Mouse (Mus musculus) heart, embryonic 10.5 days (tissue): ENCODE results near the gene Faah. TPM values are rescaled to one million over a fixed set of nuclear protein-coding genes. Genes with fewer than 3 reads are reported as not detected.

Experiments used
- DNase-seq: peaks from one replicate; pipeline ENCODE4 v3.0.0-alpha.2; 2017; ENCODE audit warnings: low spot score
- H3K27ac ChIP-seq: fragments of 300-500 bp; sonication (generic); 2 replicates; pipeline ENCODE4 v1.5.1; 2016; ENCODE audit warnings: mild to moderate bottlenecking
- H3K27me3 ChIP-seq: fragments of 300-500 bp; sonication (generic); 2 replicates; pipeline ENCODE4 v1.6.1; 2016; ENCODE audit warnings: mild to moderate bottlenecking; ENCODE audit not compliant: poor library complexity, insufficient read depth, severe bottlenecking
- H3K36me3 ChIP-seq: fragments of 300-500 bp; sonication (generic); 2 replicates; pipeline ENCODE4 v1.6.1; 2016; ENCODE audit warnings: mild to moderate bottlenecking, moderate library complexity
- H3K4me1 ChIP-seq: fragments of 300-500 bp; sonication (generic); 2 replicates; pipeline ENCODE4 v1.6.1; 2016; ENCODE audit warnings: mild to moderate bottlenecking
- H3K4me3 ChIP-seq: fragments of 300-500 bp; sonication (generic); 2 replicates; pipeline ENCODE4 v1.5.1; 2016; ENCODE audit warnings: mild to moderate bottlenecking, moderate library complexity
- H3K9me3 ChIP-seq: fragments of 300-500 bp; sonication (generic); 2 replicates; pipeline ENCODE4 v1.6.1; 2016; ENCODE audit warnings: mild to moderate bottlenecking, moderate library complexity
- WGBS: fragments of 180-500 bp; shearing (Covaris S2); methylation state at CpG from one replicate; pipeline ENCODE4 v1.1.7; 2016; 5-methylcytosine and 5-hydroxymethylcytosine counted together
- polyA plus RNA-seq: library from polyadenylated mRNA; unstranded; fragments of >200 nt; fragmentation: Nextera tagmentation; extraction: Ambion mirVana; gene quantifications from 2 replicates; pipeline ENCODE4 v1.2.1, GENCODE M21; 2016

Faah gene
- polyA plus RNA-seq, 1 experiment from 2014 or later = 1.7 TPM

DNA sequence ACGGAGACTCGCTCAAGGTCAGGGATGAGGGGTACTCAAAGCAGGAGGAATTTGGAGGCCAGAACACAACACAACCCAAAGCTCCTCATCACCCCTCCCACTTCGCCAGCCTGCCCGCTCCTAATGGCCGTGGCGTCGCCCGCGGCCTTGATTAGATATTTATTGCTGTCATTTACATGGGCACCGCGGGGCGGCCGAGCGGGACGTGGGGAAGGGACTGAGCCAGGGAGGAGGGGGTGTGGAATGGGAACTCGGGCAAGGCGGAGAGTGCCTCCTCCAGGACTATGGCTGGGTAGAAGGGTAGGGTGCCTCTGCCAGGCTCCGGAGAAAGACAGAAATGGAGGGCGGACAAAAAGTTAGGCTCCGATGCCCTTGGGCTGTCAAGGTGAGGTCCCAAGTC is 81.1 kb downstream of the Faah start:
- H3K27ac ChIP-seq = no peak overlapping the region
- H3K36me3 ChIP-seq = no peaks in the 10 kb centered on the region
- peak overlapping the region; percentile 31 for H3K4me3 ChIP-seq
- H3K9me3 ChIP-seq = no peaks in the 10 kb centered on the region
- peaks cover 100% of the 10 kb centered on the region for H3K27me3 ChIP-seq
- peaks cover 24% of the 10 kb centered on the region for H3K4me1 ChIP-seq
- WGBS = 1% methylated on average over 20 of the region's 20 CpGs
- peak; percentile 73 for DNase-seq

DNA sequence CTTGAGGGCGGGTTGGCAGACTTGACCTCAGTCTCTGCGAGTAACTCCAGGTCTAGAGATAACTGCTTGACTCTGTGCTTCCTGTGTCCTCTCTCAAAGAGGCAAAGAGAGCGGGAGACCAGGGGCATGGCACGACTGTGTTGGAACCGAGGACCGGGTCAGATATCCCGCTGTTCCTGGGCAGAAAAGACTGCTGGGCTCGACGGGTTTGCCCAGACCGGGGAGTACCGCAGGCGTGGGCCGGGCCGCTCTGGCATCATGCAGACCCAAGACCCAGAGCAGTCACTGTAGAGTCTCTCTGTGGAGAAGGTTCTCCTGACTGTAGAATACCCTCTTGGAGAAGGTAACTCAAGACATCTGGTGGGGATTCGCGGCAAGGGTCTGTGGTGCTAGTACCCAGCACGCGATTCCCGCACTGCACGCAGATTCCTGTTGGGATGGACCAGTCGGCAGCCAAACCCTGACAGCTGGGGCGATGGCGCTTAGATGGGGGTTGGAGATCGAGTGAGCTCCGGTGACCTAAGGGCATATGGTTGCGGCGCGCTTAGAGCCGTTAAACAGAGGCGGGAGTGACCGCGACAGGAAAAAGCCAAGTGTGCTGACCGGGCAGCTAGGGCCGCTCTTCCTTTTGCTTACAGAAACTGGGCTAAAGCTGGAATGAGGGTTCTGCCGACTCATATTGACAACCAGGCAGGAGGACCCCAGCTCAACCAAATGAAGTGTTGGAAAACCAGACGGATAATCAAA is 81.7 kb downstream of the Faah start:
- under 1% methylated on average over 36 of the region's 36 CpGs for WGBS
- peak; percentile 81 for DNase-seq
- Histone ChIP-seq H3K36me3 (no peaks in the 10 kb centered on the region), H3K27me3 (peaks cover 100% of the 10 kb centered on the region), H3K9me3 (no peaks in the 10 kb centered on the region), H3K4me1 (peaks cover 24% of the 10 kb centered on the region), H3K27ac (no peak overlapping the region), H3K4me3 (peak overlapping the region; percentile 31)

DNA sequence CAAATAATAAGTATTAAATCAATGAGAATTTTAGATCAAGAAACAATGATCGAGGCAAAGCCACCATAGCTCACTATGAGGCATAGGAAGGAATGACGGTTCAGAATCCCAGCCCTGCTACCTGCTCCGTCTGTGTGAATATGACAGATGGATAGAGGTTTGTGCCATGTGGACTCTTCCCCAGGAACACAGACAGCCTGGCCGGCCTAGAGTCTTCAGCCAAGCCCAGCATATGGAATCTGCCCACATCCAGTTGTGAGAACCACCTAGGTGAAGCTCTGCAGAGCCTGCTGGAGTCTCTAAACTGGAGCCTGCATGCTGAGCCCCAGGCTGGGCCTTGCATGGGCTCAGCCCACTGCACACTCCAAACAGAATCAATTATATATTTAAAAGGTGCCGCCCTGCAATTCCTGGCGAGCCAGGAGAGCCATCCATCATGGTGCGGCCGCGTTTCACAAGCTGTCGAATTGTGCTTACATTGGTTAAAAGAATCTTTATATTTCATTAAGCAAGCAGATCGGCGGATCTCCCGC is 86.1 kb downstream of the Faah start:
- 55% methylated on average over 13 of the region's 13 CpGs for WGBS
- no peaks in the 10 kb centered on the region for H3K36me3 ChIP-seq
- no peak overlapping the region for H3K4me3 ChIP-seq
- peaks cover 99% of the 10 kb centered on the region for H3K27me3 ChIP-seq
- no peaks in the 10 kb centered on the region for H3K9me3 ChIP-seq
- H3K4me1 ChIP-seq = peaks cover 10% of the 10 kb centered on the region
- DNase-seq = no peak
- H3K27ac ChIP-seq = no peak overlapping the region

DNA sequence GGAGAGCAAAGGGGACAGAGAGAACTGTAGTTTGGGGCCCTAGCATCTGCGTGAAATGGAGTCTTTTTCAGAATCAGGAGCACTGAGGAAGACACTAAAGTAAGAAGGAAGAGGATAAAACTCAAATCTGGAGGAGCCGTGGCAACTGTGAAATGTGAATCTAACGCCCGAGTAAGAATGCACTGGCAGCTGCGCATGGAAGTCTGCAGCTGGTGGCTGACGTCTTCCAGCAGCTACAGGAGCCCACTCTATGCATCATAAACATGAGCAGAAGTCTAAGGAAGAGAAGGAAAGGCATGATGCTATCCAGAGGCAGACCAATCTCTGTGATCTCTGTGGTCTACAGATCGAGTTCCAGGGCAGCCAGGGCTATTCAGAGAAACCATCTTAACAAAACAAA is 90.1 kb downstream of the Faah start:
- 51% methylated on average over 7 of the region's 7 CpGs for WGBS

DNA sequence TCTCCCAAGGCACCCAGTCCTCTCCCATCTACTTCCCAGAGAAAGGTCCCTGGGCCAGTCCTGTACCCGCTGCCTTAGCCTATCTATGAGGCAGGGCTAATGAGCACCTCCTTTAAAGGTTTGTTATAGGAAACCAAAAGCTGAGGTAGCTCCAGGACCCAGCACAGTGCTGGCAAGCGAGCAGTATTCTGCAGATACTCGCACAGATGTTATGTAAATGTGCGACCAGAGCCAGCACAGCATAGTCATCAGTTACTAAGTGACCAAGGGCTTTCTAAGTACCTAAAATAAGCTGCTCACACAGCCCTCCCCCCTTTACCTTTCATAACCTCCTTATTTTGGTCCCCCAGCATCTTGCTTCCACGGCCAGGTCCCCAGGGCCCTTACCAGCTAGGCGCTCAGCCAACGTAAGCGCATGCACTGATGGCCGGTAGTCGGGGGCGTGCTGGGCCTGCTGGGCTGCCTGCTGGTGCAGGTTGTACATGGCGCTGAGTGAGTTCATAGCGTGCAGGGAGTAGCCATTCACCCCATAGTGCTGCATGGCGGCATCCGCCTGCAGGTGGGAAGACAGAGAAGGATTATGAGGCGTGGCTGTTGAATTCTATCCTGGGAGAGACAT is 94.4 kb downstream of the Faah start:
- Histone ChIP-seq H3K27me3 (peaks cover 93% of the 10 kb centered on the region), H3K36me3 (no peaks in the 10 kb centered on the region), H3K4me3 (no peak overlapping the region), H3K4me1 (no peaks in the 10 kb centered on the region), H3K27ac (no peak overlapping the region), H3K9me3 (no peaks in the 10 kb centered on the region)
- DNase-seq = no peak
- WGBS = 69% methylated on average over 16 of the region's 16 CpGs

More for the DNA sequence above, 90.1 kb downstream of the Faah start:
- DNase-seq = no peak
- no peak overlapping the region for H3K27ac ChIP-seq
- H3K27me3 ChIP-seq = peaks cover 95% of the 10 kb centered on the region
- no peaks in the 10 kb centered on the region for H3K36me3 ChIP-seq
- H3K4me1 ChIP-seq = no peaks in the 10 kb centered on the region
- no peaks in the 10 kb centered on the region for H3K9me3 ChIP-seq
- no peak overlapping the region for H3K4me3 ChIP-seq

DNA sequence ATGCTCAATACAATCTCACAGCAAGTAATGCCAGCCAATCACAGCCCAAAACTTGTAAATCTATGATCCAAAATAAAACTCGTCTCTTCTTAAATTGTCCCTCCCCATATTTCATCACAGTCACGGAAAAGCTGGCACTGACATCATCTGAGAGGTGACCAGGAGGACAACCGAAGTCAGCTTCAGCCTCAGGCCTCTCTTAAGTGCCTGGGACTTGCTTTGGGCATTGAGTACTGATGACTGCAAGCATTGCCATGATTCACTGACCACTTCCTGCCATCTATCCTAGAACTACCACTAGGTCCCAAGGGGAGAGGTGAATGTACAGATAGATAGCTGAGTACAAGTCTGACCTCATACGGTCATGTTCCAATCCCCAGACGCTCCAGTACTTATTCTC is 95.0 kb downstream of the Faah start:
- Histone ChIP-seq H3K36me3 (no peaks in the 10 kb centered on the region), H3K4me1 (no peaks in the 10 kb centered on the region), H3K27me3 (peaks cover 94% of the 10 kb centered on the region), H3K27ac (no peak overlapping the region), H3K4me3 (no peak overlapping the region), H3K9me3 (no peaks in the 10 kb centered on the region)
- 79% methylated on average over 5 of the region's 5 CpGs for WGBS
- DNase-seq = no peak

DNA sequence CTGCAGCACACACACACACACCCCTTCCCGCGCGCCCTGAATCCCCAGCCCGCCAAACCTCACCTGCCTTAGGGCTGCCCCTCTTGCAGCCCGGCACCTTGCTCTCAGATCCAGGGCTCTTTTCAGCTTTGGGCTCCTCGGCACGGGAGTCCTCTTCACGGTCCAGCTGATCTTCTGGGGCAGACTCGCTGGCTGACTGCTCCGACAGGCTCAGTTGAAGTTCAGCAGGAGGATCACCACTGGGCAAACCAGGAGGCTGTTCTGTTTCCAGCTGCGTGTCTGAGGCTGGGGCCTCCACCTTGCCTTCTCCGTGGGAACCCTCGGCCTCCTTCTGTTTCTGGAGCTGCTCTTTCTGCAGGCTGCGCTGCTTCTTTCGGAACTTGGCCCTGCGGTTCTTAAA is 97.8 kb downstream of the Faah start:
- H3K36me3 ChIP-seq = no peaks in the 10 kb centered on the region
- no peaks in the 10 kb centered on the region for H3K4me1 ChIP-seq
- H3K27ac ChIP-seq = no peak overlapping the region
- DNase-seq = no peak
- H3K4me3 ChIP-seq = no peak overlapping the region
- 76% methylated on average over 16 of the region's 16 CpGs for WGBS
- H3K9me3 ChIP-seq = no peaks in the 10 kb centered on the region
- peaks cover 98% of the 10 kb centered on the region for H3K27me3 ChIP-seq

Other genes starting within 250 kb of the Faah start
- 0.55 and 0.62 TPM in 2 replicates for gene Tex38, start 236.9 kb downstream of the Faah start, polyA plus RNA-seq
- gene Atpaf1, start 233.1 kb downstream of the Faah start, polyA plus RNA-seq = 60.0 and 67.2 TPM in 2 replicates
- gene Mob3c, start 189.8 kb downstream of the Faah start, polyA plus RNA-seq = 5.9 and 9.8 TPM in 2 replicates
- 22.7 and 23.0 TPM in 2 replicates for gene Mknk1, start 178.7 kb downstream of the Faah start, polyA plus RNA-seq
- not detected in 2 replicates for gene Kncn, start 133.5 kb downstream of the Faah start, polyA plus RNA-seq
- gene 6430628N08Rik, start 127.3 kb downstream of the Faah start, polyA plus RNA-seq = not detected in 2 replicates
- not detected in 2 replicates for gene Dmbx1, start 78.0 kb downstream of the Faah start, polyA plus RNA-seq
- gene Nsun4, start 36.0 kb upstream of the Faah start, polyA plus RNA-seq = 20.4 and 24.9 TPM in 2 replicates
- 697 and 904 TPM in 2 replicates for gene Uqcrh, start 57.1 kb upstream of the Faah start, polyA plus RNA-seq
- 69.1 and 77.9 TPM in 2 replicates for gene Lrrc41, start 57.3 kb upstream of the Faah start, polyA plus RNA-seq
- gene Rad54l, start 105.8 kb upstream of the Faah start, polyA plus RNA-seq = 31.7 and 38.0 TPM in 2 replicates
- 68.9 and 74.3 TPM in 2 replicates for gene Pomgnt1, start 105.9 kb upstream of the Faah start, polyA plus RNA-seq
- gene Lurap1, start 133.4 kb upstream of the Faah start, polyA plus RNA-seq = 1.4 and 1.9 TPM in 2 replicates
- gene Tspan1, start 149.7 kb upstream of the Faah start, polyA plus RNA-seq = 0.10 TPM in 1 of 2 replicates, not detected in the other
- not detected in 2 replicates for gene 1700042G07Rik, start 155.4 kb upstream of the Faah start, polyA plus RNA-seq
- gene Gm49337, start 155.5 kb upstream of the Faah start, polyA plus RNA-seq = not detected in 2 replicates
- 17.2 and 22.7 TPM in 2 replicates for gene Pik3r3, start 203.7 kb upstream of the Faah start, polyA plus RNA-seq